Mouse (Mus musculus): ENCODE data around the gene Wwp2.

GRCm38 (mm10) chr8:107594817-107595216 is 158.7 kb downstream of the Wwp2 start:
- TF ChIP-seq CTCF (conservative IDR thresholded peaks at IDR 0.05; ENCODE audit: insufficient read depth, insufficient read length, low read depth, low read length) (no peak), POLR2A (IDR thresholded peaks at IDR 0.05; ENCODE audit: low read depth, low read length) (no peak)

All from kidney, adult 2 months (tissue).